Mouse (Mus musculus) liver, embryonic 13.5 days (tissue): ENCODE results near the gene Mkln1. TPM values are rescaled to one million over a fixed set of nuclear protein-coding genes. Genes with fewer than 3 reads are reported as not detected.

Source experiments
- ATAC-seq: fragments of 200-750 bp; cut with Nextera tagmentation; 2 replicates; pipeline ENCODE4 v1.8.0; 2017; ENCODE audit warnings: low read depth, mild to moderate bottlenecking, moderate number of reproducible peaks, moderate library complexity
- DNase-seq: peaks from one replicate; pipeline ENCODE4 v3.0.0; 2022
- H3K27ac ChIP-seq: fragments of 300-500 bp; sonication (generic); 2 replicates; pipeline ENCODE4 v1.5.1; 2015; ENCODE audit warnings: moderate library complexity, mild to moderate bottlenecking, inconsistent platforms
- H3K27me3 ChIP-seq: fragments of 300-500 bp; sonication (generic); 2 replicates; pipeline ENCODE4 v1.6.1; 2015; ENCODE audit warnings: mild to moderate bottlenecking, inconsistent platforms
- H3K36me3 ChIP-seq: fragments of 300-500 bp; sonication (generic); 2 replicates; pipeline ENCODE4 v1.6.1; 2015; ENCODE audit warnings: mild to moderate bottlenecking, inconsistent platforms
- H3K4me1 ChIP-seq: fragments of 300-500 bp; sonication (generic); replicated peaks from 2 replicates; pipeline ENCODE4 v1.6.1; 2015; ENCODE audit warnings: inconsistent platforms
- H3K4me2 ChIP-seq: fragments of 300-500 bp; sonication (generic); 2 replicates; pipeline ENCODE4 v1.6.1; 2015; ENCODE audit warnings: inconsistent platforms, mild to moderate bottlenecking, moderate library complexity
- H3K4me3 ChIP-seq: fragments of 300-500 bp; sonication (generic); replicated peaks from 2 replicates; pipeline ENCODE4 v1.5.1; 2015; ENCODE audit warnings: mild to moderate bottlenecking, inconsistent platforms
- H3K9ac ChIP-seq: fragments of 300-500 bp; sonication (generic); 2 replicates; pipeline ENCODE4 v1.6.1; 2015; ENCODE audit warnings: mild to moderate bottlenecking, inconsistent platforms
- H3K9me3 ChIP-seq: fragments of 300-500 bp; sonication (generic); replicated peaks from 2 replicates; pipeline ENCODE4 v1.6.1; 2016; ENCODE audit warnings: inconsistent platforms
- WGBS: fragments of 180-500 bp; shearing (Covaris S2); methylation state at CpG from one replicate; pipeline ENCODE4 v1.1.7; 2015; ENCODE audit not compliant: insufficient replicate concordance; 5-methylcytosine and 5-hydroxymethylcytosine counted together
- polyA plus RNA-seq: library from polyadenylated mRNA; unstranded; fragments of >200 nt; fragmentation: Nextera tagmentation; extraction: Ambion mirVana; gene quantifications from 2 replicates; pipeline ENCODE4 v1.2.1, GENCODE M21; 2015

Mkln1 gene
- polyA plus RNA-seq, 1 experiment from 2014 or later: 144 TPM

- DNase-seq (peak; percentile 48), ATAC-seq (peak; percentile 54; the same call in 1 of the 2 replicates)
- Histone ChIP-seq H3K27me3 (no peaks in the 10 kb centered on the region), H3K9ac (no peak overlapping the region), H3K4me1 (peaks cover 13% of the 10 kb centered on the region), H3K27ac (no peak overlapping the region), H3K4me2 (no peak overlapping the region), H3K4me3 (no peak overlapping the region), H3K36me3 (peaks cover 49% of the 10 kb centered on the region), H3K9me3 (no peaks in the 10 kb centered on the region)
- WGBS: 59% methylated on average over 7 of the region's 7 CpGs
Measured at GRCm38 (mm10) chr6:31527897-31528296, 129.4 kb downstream of the Mkln1 start.

- Histone ChIP-seq H3K9ac (no peak overlapping the region), H3K4me3 (no peak overlapping the region), H3K4me2 (no peak overlapping the region), H3K27me3 (no peaks in the 10 kb centered on the region), H3K36me3 (peaks cover 47% of the 10 kb centered on the region), H3K4me1 (peaks cover 13% of the 10 kb centered on the region), H3K27ac (no peak overlapping the region), H3K9me3 (no peaks in the 10 kb centered on the region)
- ATAC-seq: no peak
- 75% methylated on average over 5 of the region's 5 CpGs for WGBS
- no peak for DNase-seq
Measured at GRCm38 (mm10) chr6:31528339-31528738, 129.8 kb downstream of the Mkln1 start.

GRCm38 (mm10) chr6:31531880-31532279, 133.3 kb downstream of the Mkln1 start:
- H3K4me2 ChIP-seq: no peak overlapping the region
- no peak overlapping the region for H3K9ac ChIP-seq
- WGBS: 59% methylated on average over 3 of the region's 3 CpGs
- peaks cover 28% of the 10 kb centered on the region for H3K4me1 ChIP-seq
- no peak overlapping the region for H3K4me3 ChIP-seq
- H3K9me3 ChIP-seq: no peaks in the 10 kb centered on the region
- DNase-seq (no peak), ATAC-seq (no peak)
- peaks cover 18% of the 10 kb centered on the region; the same call in 1 of the 2 replicates for H3K36me3 ChIP-seq
- H3K27me3 ChIP-seq: no peaks in the 10 kb centered on the region
- H3K27ac ChIP-seq: no peak overlapping the region

- Histone ChIP-seq H3K27me3 (no peaks in the 10 kb centered on the region), H3K4me3 (no peak overlapping the region), H3K36me3 (0 out of 2 replicates have a peak, but pooled peaks cover 10% of the 10 kb centered on the region), H3K4me2 (no peak overlapping the region), H3K9ac (no peak overlapping the region), H3K9me3 (no peaks in the 10 kb centered on the region), H3K4me1 (peaks cover 51% of the 10 kb centered on the region), H3K27ac (no peak overlapping the region; the same call in 1 of the 2 replicates)
- ATAC-seq: no peak
- no peak for DNase-seq
- WGBS: 81% methylated on average over 5 of the region's 5 CpGs
Measured at GRCm38 (mm10) chr6:31534705-31535104, 136.2 kb downstream of the Mkln1 start.

GRCm38 (mm10) chr6:31537193-31537592, 138.7 kb downstream of the Mkln1 start:
- DNase-seq (no peak), ATAC-seq (no peak)
- H3K36me3 ChIP-seq: 0 out of 2 replicates have a peak, but pooled peaks cover 6% of the 10 kb centered on the region
- H3K4me2 ChIP-seq: peak overlapping the region; percentile 41; the same call in 1 of the 2 replicates
- H3K9me3 ChIP-seq: no peaks in the 10 kb centered on the region
- H3K27ac ChIP-seq: peak overlapping the region; percentile 68
- WGBS: 43% methylated on average over 4 of the region's 4 CpGs
- H3K27me3 ChIP-seq: no peaks in the 10 kb centered on the region
- no peak overlapping the region for H3K4me3 ChIP-seq
- peak overlapping the region; percentile 47; the same call in 1 of the 2 replicates for H3K9ac ChIP-seq
- H3K4me1 ChIP-seq: peaks cover 66% of the 10 kb centered on the region

- H3K36me3 ChIP-seq: peaks cover 8% of the 10 kb centered on the region; the same call in 1 of the 2 replicates
- DNase-seq: no peak
- no peaks in the 10 kb centered on the region for H3K9me3 ChIP-seq
- no peak overlapping the region; the same call in 1 of the 2 replicates for H3K9ac ChIP-seq
- H3K4me1 ChIP-seq: peaks cover 65% of the 10 kb centered on the region
- H3K27ac ChIP-seq: peak overlapping the region; percentile 68
- peak; percentile 73 for ATAC-seq
- no peaks in the 10 kb centered on the region for H3K27me3 ChIP-seq
- WGBS: 11% methylated on average over 1 of the region's 1 CpGs
- no peak overlapping the region for H3K4me3 ChIP-seq
- peak overlapping the region; percentile 41 for H3K4me2 ChIP-seq
Measured at GRCm38 (mm10) chr6:31538112-31538511, 139.6 kb downstream of the Mkln1 start.

- Histone ChIP-seq H3K27ac (peak overlapping the region; percentile 47), H3K4me1 (peaks cover 76% of the 10 kb centered on the region), H3K9ac (no peak overlapping the region), H3K9me3 (no peaks in the 10 kb centered on the region), H3K27me3 (no peaks in the 10 kb centered on the region), H3K4me2 (no peak overlapping the region), H3K36me3 (peaks cover 12% of the 10 kb centered on the region; the same call in 1 of the 2 replicates), H3K4me3 (no peak overlapping the region)
- whole genome bisulfite sequencing: 57% methylated on average over 6 of the region's 6 CpGs
- DNase-seq (no peak), ATAC-seq (peak; percentile 74)
Measured at GRCm38 (mm10) chr6:31540018-31540417, 141.5 kb downstream of the Mkln1 start.

GRCm38 (mm10) chr6:31544318-31544717, 145.8 kb downstream of the Mkln1 start:
- H3K9me3 ChIP-seq: no peaks in the 10 kb centered on the region

GRCm38 (mm10) chr6:31549361-31550051, 151.0 kb downstream of the Mkln1 start:
- Histone ChIP-seq H3K27me3 (no peaks in the 10 kb centered on the region), H3K4me1 (peaks cover 34% of the 10 kb centered on the region), H3K36me3 (peaks cover 13% of the 10 kb centered on the region; the same call in 1 of the 2 replicates), H3K9ac (no peak overlapping the region), H3K4me3 (no peak overlapping the region), H3K27ac (no peak overlapping the region), H3K4me2 (no peak overlapping the region), H3K9me3 (no peaks in the 10 kb centered on the region)
- no peak for ATAC-seq
- no peak for DNase-seq
- 75% methylated on average over 5 of the region's 5 CpGs for WGBS

More at GRCm38 (mm10) chr6:31544318-31544717, 145.8 kb downstream of the Mkln1 start:
- ATAC-seq (no peak), DNase-seq (no peak)
- no peaks in the 10 kb centered on the region for H3K27me3 ChIP-seq
- WGBS: 68% methylated on average over 4 of the region's 4 CpGs
- H3K4me2 ChIP-seq: no peak overlapping the region
- peaks cover 11% of the 10 kb centered on the region for H3K36me3 ChIP-seq
- no peak overlapping the region for H3K4me3 ChIP-seq
- peaks cover 46% of the 10 kb centered on the region for H3K4me1 ChIP-seq
- H3K27ac ChIP-seq: peak overlapping the region; percentile 34
- H3K9ac ChIP-seq: no peak overlapping the region; the same call in 1 of the 2 replicates

GRCm38 (mm10) chr6:31550876-31551532, 152.5 kb downstream of the Mkln1 start:
- 82% methylated on average over 22 of the region's 22 CpGs for WGBS

GRCm38 (mm10) chr6:31556460-31557100, 158.0 kb downstream of the Mkln1 start:
- peaks cover 51% of the 10 kb centered on the region for H3K4me1 ChIP-seq
- no peak overlapping the region for H3K4me2 ChIP-seq
- H3K27ac ChIP-seq: peak overlapping the region; percentile 24; the same call in 1 of the 2 replicates
- H3K36me3 ChIP-seq: peaks cover 6% of the 10 kb centered on the region; the same call in 1 of the 2 replicates
- no peak for DNase-seq
- no peak for ATAC-seq
- 69% methylated on average over 7 of the region's 7 CpGs for WGBS
- H3K27me3 ChIP-seq: no peaks in the 10 kb centered on the region
- H3K4me3 ChIP-seq: no peak overlapping the region
- no peak overlapping the region for H3K9ac ChIP-seq
- H3K9me3 ChIP-seq: no peaks in the 10 kb centered on the region

More at GRCm38 (mm10) chr6:31550876-31551532, 152.5 kb downstream of the Mkln1 start:
- Histone ChIP-seq H3K36me3 (peaks cover 10% of the 10 kb centered on the region; the same call in 1 of the 2 replicates), H3K4me1 (peaks cover 34% of the 10 kb centered on the region), H3K4me3 (no peak overlapping the region), H3K9me3 (no peaks in the 10 kb centered on the region), H3K27ac (no peak overlapping the region), H3K27me3 (no peaks in the 10 kb centered on the region), H3K9ac (no peak overlapping the region), H3K4me2 (no peak overlapping the region)
- DNase-seq (no peak), ATAC-seq (no peak)
